Mouse (Mus musculus) Muller cell, postnatal 12 days (primary cell): ENCODE measurements around the gene Gm49333.

Experiments used
- DNase-seq: peaks from one replicate; pipeline ENCODE4 v3.0.0-alpha.2; 2015; ENCODE audit errors: inconsistent ontology term

Gene Gm49333

DNA sequence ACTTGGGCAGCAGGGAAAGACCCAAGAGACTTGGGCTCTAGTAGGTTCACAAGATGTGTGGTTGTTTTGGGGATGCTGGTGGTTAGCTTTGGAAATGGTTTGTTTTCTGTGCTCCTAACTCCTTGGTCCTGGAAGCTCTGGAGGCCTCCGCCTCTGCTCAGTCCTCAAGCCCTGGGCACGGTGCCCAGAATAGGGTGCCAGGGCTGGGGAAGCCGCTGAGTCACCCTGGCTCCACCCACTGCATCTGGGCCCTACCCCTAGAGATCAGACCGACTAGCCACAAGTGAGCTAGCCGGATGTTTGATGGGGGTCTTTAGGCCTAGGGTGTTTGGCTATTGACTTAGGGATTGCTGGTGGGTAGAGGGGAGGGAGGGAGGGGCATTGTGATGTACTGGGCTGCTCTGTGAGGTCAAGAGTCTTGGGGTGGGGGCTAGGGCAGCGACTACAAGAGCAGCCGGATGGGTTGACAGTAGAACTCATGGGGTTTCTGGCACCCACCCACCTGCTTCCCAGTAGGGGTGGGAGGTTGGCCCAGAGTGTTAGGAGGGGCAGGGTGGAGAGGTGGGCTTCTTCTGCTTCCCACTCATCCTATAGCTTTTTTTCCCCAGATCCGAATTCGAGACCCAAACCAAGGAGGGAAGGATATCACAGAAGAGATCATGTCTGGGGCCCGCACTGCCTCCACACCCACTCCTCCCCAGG is 66.7 kb downstream of the Gm49333 start:
- peak; percentile 94 for DNase-seq

GRCm38 (mm10) chr16:20690774-20691173 is 79.4 kb downstream of the Gm49333 start:
- no peak for DNase-seq

GRCm38 (mm10) chr16:20691617-20692016 is 80.2 kb downstream of the Gm49333 start:
- DNase-seq = no peak

GRCm38 (mm10) chr16:20692241-20692965 is 81.0 kb downstream of the Gm49333 start:
- DNase-seq = no peak

DNA sequence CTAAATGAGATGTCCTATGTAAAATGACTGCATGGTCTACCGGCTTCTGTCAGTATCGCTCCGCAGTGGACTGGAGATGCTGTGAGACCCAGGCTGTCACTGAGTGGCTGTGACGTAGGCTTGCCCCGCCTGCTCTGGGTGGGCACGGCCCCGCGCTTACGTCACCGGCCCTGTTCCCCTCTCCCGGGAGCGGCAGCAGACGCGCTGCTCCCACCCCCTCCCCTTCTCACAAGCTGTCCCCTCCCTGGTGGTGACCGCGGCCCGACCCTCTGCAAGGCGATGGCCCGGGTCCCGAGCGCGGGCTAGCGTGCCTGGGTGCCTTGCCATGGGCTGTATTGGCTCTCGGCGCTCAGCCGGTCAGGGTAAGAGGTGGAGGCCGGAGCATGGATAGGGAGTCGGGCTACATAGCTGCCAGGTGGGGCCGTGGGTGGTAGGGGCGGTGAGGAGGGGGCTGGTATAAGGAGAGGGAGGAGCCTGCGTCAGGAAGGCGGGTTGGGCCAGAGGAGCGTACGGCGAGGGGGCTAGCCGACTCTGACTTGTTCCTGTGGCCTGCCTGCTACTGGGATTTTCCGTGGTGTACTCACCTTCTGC is 81.8 kb downstream of the Gm49333 start, which contains the start of gene Fam131a:
TSS of gene Fam131a (plus strand) at position 131 of the 591 bp plus-strand sequence.
- DNase-seq = peak; percentile 95

- no peak for DNase-seq
Observed at GRCm38 (mm10) chr16:20694781-20695180, 83.4 kb downstream of the Gm49333 start.
